17 mouse cellular contexts compared by ENCODE assay signal in genomic region chr9:116502831-116503230, GRCm38 (mm10).
A peak's percentile ranks its signal among the peaks of the same experiment; 100 is the strongest.
DNase-seq lines count a peak whose midpoint lies in the region; ATAC-seq lines count a peak whose summit lies in the region.
"Had no signal": no experiment of that assay in that cellular context is flagged by ENCODE, and none has a peak within 500 bp of the region (broad histone marks: within the 10 kb centered on the region; RNA-seq: fewer than 3 reads in every experiment).

No protein-coding gene starts in this region.

- no peak overlapping the region for H3K4me2 ChIP-seq in liver, embryonic 12.5 days
- H3K4me2 ChIP-seq: embryonic facial prominence, embryonic 15.5 days; limb, embryonic 13.5 days; lung, embryonic 14.5 days had no signal

- WGBS in liver, embryonic 12.5 days (ENCODE audit: insufficient replicate concordance), result 44% methylated on average over 5 of the region's 5 CpGs

- peak; percentile 86 for ATAC-seq in frontal cortex, adult (ENCODE audit: low TSS enrichment)
- ATAC-seq in monocyte, adult 5-6 weeks (replicated peaks; ENCODE audit: insufficient number of reproducible peaks, low FRiP score, low TSS enrichment, poor library complexity, severe bottlenecking), result no peak
- ATAC-seq in liver, embryonic 12.5 days, result no peak
- ATAC-seq: activated CD4-positive, CD25-positive, alpha-beta regulatory T cell, adult 4 months; forebrain, embryonic 16.5 days; inflammation-experienced regulatory T-cells, adult 6 months had no signal

- no peaks in the 10 kb centered on the region for H3K4me1 ChIP-seq in liver, embryonic 12.5 days
- H3K4me1 ChIP-seq: embryonic facial prominence, embryonic 15.5 days; limb, embryonic 13.5 days had no signal

- H3K9ac ChIP-seq in liver, embryonic 12.5 days, result no peak overlapping the region
- H3K9ac ChIP-seq: embryonic facial prominence, embryonic 15.5 days; limb, embryonic 13.5 days; lung, embryonic 14.5 days had no signal

- no peaks in the 10 kb centered on the region for H3K9me3 ChIP-seq in liver, embryonic 12.5 days (replicated peaks)
- H3K9me3 ChIP-seq: embryonic facial prominence, embryonic 15.5 days; limb, embryonic 13.5 days had no signal

- DNase-seq in frontal cortex, postnatal 25 days (ENCODE audit: low spot score in 2 of 2), result no peak
- DNase-seq in cerebellum, postnatal 36 days, result peak; percentile 58 to 64
- DNase-seq in layer of hippocampus, postnatal 25 days (ENCODE audit: extremely low spot score in 1 of 2, low spot score in 1 of 2), result peak; percentile 28 to 46
- DNase-seq in right cerebral cortex, postnatal 25 days, result peak; percentile 54
- DNase-seq: heart, adult 18-20 months; kidney, postnatal 10 days; lung, embryonic 14.5 days; thymus, adult 2 months had no signal

- H3K27ac ChIP-seq in liver, embryonic 12.5 days, result no peak overlapping the region
- H3K27ac ChIP-seq: embryonic facial prominence, embryonic 15.5 days; limb, embryonic 13.5 days had no signal

- H3K4me3 ChIP-seq in liver, embryonic 12.5 days, result no peak overlapping the region
- H3K4me3 ChIP-seq: embryonic facial prominence, embryonic 15.5 days; limb, embryonic 13.5 days; myocyte had no signal

- H3K27me3 ChIP-seq in liver, embryonic 12.5 days (replicated peaks), result no peaks in the 10 kb centered on the region
- H3K27me3 ChIP-seq: embryonic facial prominence, embryonic 15.5 days; limb, embryonic 13.5 days had no signal

- H3K36me3 ChIP-seq in liver, embryonic 12.5 days, result no peaks in the 10 kb centered on the region
- H3K36me3 ChIP-seq: embryonic facial prominence, embryonic 15.5 days; limb, embryonic 13.5 days had no signal

Comparison
In these comparisons a context has a peak if more than half of its experiments do, and no peak if none do; other contexts are left out.
1. DNase-seq: peak in cerebellum, postnatal 36 days (2 of 2), layer of hippocampus, postnatal 25 days (2 of 2) and right cerebral cortex, postnatal 25 days (single experiment); none in frontal cortex, postnatal 25 days (0 of 2).